Mouse (Mus musculus) testis, adult 2 months (tissue): ENCODE measurements around the gene Fam98c.

Experiments
- CTCF ChIP-seq: fragments of 200-500 bp; IDR thresholded peaks from 2 replicates; pipeline ENCODE4 v1.5.1; 2012; ENCODE audit warnings: low read depth, mild to moderate bottlenecking, inconsistent platforms, low read length, moderate library complexity; ENCODE audit not compliant: control insufficient read depth, insufficient read depth, insufficient replicate concordance
- POLR2A ChIP-seq: fragments of 200-500 bp; IDR thresholded peaks from 2 replicates; pipeline ENCODE4 v1.6.1; 2012; ENCODE audit warnings: low read depth, mild to moderate bottlenecking, inconsistent platforms, low read length, moderate library complexity; ENCODE audit not compliant: control insufficient read depth

GRCm38 (mm10) chr7:29170066-29170754 lies 14.2 kb upstream of the Fam98c start, which contains the start of the genes Ggn and Spred3:
- peak; percentile 49; the same call in 1 of the 2 replicates for TF ChIP-seq POLR2A
- no peak for TF ChIP-seq CTCF
